Mouse (Mus musculus): ENCODE results near the gene Psmd9. TPM values are rescaled to one million over a fixed set of nuclear protein-coding genes. Genes with fewer than 3 reads are reported as not detected.

Psmd9 gene
- total RNA-seq, 1 experiment, result 27.0 TPM

GRCm38 (mm10) chr5:123142161-123143157 lies 26.8 kb upstream of the Psmd9 start, which contains the start of gene Setd1b:
Gene Setd1b, plus strand, starts transcription at chr5:123142193.
- peaks cover 23% of the 10 kb centered on the region for H3K36me3 ChIP-seq (ENCODE audit: control insufficient read depth, insufficient read depth, low read length, poor library complexity, severe bottlenecking)
- no peak for DNase-seq (ENCODE audit: low read depth, low spot score)
- peak within 1 kb of the TSS; percentile 90 for H3K9ac ChIP-seq (ENCODE audit: insufficient read depth, low read depth, low read length, poor library complexity, severe bottlenecking)
- H3K27ac ChIP-seq (ENCODE audit: insufficient read depth, low read depth, low read length, poor library complexity, severe bottlenecking), result peak within 1 kb of the TSS; percentile 94
- in situ Hi-C loops (cut with MboI; ENCODE audit: low sequenced_read_pairs in 2 of 2, unreplicated experiment in 2 of 2), result no loop called here
- peaks cover 8 to 13% of the 10 kb centered on the region in 2 experiments; a peak in 2 of 4 replicates for H3K4me1 ChIP-seq (ENCODE audit: control insufficient read depth in 2 of 2, insufficient read depth in 2 of 2, low read length in 2 of 2, poor library complexity in 1 of 2)
- no peaks in the 10 kb centered on the region for H3K9me3 ChIP-seq (ENCODE audit: control insufficient read depth, insufficient read depth, low read depth, low read length)
- H3K4me3 ChIP-seq (ENCODE audit: insufficient read depth in 1 of 2, low read depth in 1 of 2, low read length in 2 of 2, poor library complexity in 1 of 2, severe bottlenecking in 1 of 2), result peak within 1 kb of the TSS; percentile 63 to 76
- TF ChIP-seq ZC3H11A (IDR thresholded peaks at IDR 0.05; ENCODE audit: borderline replicate concordance, low read depth, low read length) (no peak), CHD2 (IDR thresholded peaks at IDR 0.05; ENCODE audit: low read depth, low read length) (no peak), ZNF384 (IDR thresholded peaks at IDR 0.05; ENCODE audit: low read depth, low read length) (no peak), MAFK (IDR thresholded peaks at IDR 0.05; ENCODE audit: insufficient read depth, low read depth, low read length) (no peak), HCFC1 (IDR thresholded peaks at IDR 0.05; ENCODE audit: borderline replicate concordance, insufficient read depth, low read length) (no peak)

GRCm38 (mm10) chr5:123143251-123143970 lies 25.8 kb upstream of the Psmd9 start:
- Histone ChIP-seq H3K9me3 (ENCODE audit: control insufficient read depth, insufficient read depth, low read depth, low read length) (no peaks in the 10 kb centered on the region), H3K27ac (ENCODE audit: insufficient read depth, low read depth, low read length, poor library complexity, severe bottlenecking) (0 out of 2 replicates have a peak overlapping the region, but pooled peaks have one; percentile 33), H3K36me3 (ENCODE audit: control insufficient read depth, insufficient read depth, low read length, poor library complexity, severe bottlenecking) (peaks cover 33% of the 10 kb centered on the region), H3K4me3 (ENCODE audit: insufficient read depth in 1 of 2, low read depth in 1 of 2, low read length in 2 of 2, poor library complexity in 1 of 2, severe bottlenecking in 1 of 2) (peak overlapping the region; percentile 62 to 76), H3K4me1 (ENCODE audit: control insufficient read depth in 2 of 2, insufficient read depth in 2 of 2, low read length in 2 of 2, poor library complexity in 1 of 2) (peaks cover 8 to 21% of the 10 kb centered on the region in 2 experiments; a peak in 2 of 4 replicates), H3K9ac (ENCODE audit: insufficient read depth, low read depth, low read length, poor library complexity, severe bottlenecking) (peak overlapping the region; percentile 90)
- in situ Hi-C loops (cut with MboI; ENCODE audit: low sequenced_read_pairs in 2 of 2, unreplicated experiment in 2 of 2), result no loop called here
- no peak for DNase-seq (ENCODE audit: low read depth, low spot score)
- TF ChIP-seq ZC3H11A (IDR thresholded peaks at IDR 0.05; ENCODE audit: borderline replicate concordance, low read depth, low read length), result no peak
- TF ChIP-seq CHD2 (IDR thresholded peaks at IDR 0.05; ENCODE audit: low read depth, low read length), result no peak
- TF ChIP-seq MAFK (IDR thresholded peaks at IDR 0.05; ENCODE audit: insufficient read depth, low read depth, low read length), result no peak
- TF ChIP-seq ZNF384 (IDR thresholded peaks at IDR 0.05; ENCODE audit: low read depth, low read length), result no peak
- no peak for TF ChIP-seq HCFC1 (IDR thresholded peaks at IDR 0.05; ENCODE audit: borderline replicate concordance, insufficient read depth, low read length)

- in situ Hi-C loops (cut with MboI; ENCODE audit: low sequenced_read_pairs in 2 of 2, unreplicated experiment in 2 of 2), result no loop called here
- Histone ChIP-seq H3K9ac (ENCODE audit: insufficient read depth, low read depth, low read length, poor library complexity, severe bottlenecking) (no peak overlapping the region), H3K27ac (ENCODE audit: insufficient read depth, low read depth, low read length, poor library complexity, severe bottlenecking) (no peak overlapping the region), H3K9me3 (ENCODE audit: control insufficient read depth, insufficient read depth, low read depth, low read length) (no peaks in the 10 kb centered on the region), H3K4me3 (ENCODE audit: insufficient read depth in 1 of 2, low read depth in 1 of 2, low read length in 2 of 2, poor library complexity in 1 of 2, severe bottlenecking in 1 of 2) (peak overlapping the region; percentile 62 to 76), H3K4me1 (ENCODE audit: control insufficient read depth in 2 of 2, insufficient read depth in 2 of 2, low read length in 2 of 2, poor library complexity in 1 of 2) (peaks cover 8 to 26% of the 10 kb centered on the region in 2 experiments; a peak in 2 of 4 replicates), H3K36me3 (ENCODE audit: control insufficient read depth, insufficient read depth, low read length, poor library complexity, severe bottlenecking) (peaks cover 39% of the 10 kb centered on the region)
- TF ChIP-seq CHD2 (IDR thresholded peaks at IDR 0.05; ENCODE audit: low read depth, low read length) (no peak), HCFC1 (IDR thresholded peaks at IDR 0.05; ENCODE audit: borderline replicate concordance, insufficient read depth, low read length) (no peak), ZNF384 (IDR thresholded peaks at IDR 0.05; ENCODE audit: low read depth, low read length) (no peak), MAFK (IDR thresholded peaks at IDR 0.05; ENCODE audit: insufficient read depth, low read depth, low read length) (no peak), ZC3H11A (IDR thresholded peaks at IDR 0.05; ENCODE audit: borderline replicate concordance, low read depth, low read length) (no peak)
- DNase-seq (ENCODE audit: low read depth, low spot score), result no peak
Measured at GRCm38 (mm10) chr5:123143971-123144745, 25.1 kb upstream of the Psmd9 start.
